13 mouse cellular contexts compared by ENCODE assay signal in the genomic region with DNA sequence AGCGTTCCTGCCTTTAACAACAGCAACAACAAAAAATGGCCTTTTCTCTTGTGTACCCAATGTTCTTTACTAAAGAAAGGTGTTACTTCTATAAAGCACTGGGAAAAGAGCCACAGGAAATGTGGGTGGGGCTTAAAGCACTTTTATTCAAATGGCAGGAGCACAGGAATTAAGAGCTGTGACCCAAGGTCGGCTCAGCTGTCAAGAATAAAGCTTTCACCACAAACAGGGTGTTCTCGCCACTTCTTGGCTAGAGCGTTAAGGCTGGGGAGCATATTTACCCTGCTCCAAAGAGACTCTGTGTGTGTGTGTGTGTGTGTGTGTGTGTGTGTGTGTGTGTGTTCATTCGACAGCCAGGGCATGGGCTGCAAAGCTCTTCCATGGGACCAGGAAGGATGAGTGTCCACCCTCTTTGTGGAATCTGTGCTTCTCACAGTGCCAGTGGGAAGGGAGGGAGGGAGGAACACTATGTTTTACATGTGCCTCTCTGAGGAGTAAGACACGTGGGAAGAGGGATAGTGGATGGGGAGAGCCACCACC.
A peak's percentile ranks its signal among the peaks of the same experiment; 100 is the strongest.
DNase-seq lines count a peak whose midpoint lies in the region; ATAC-seq and TF ChIP-seq lines count a peak whose summit lies in the region.
"Had no signal": no experiment of that assay in that cellular context is flagged by ENCODE, and none has a peak within 500 bp of the region (broad histone marks: within the 10 kb centered on the region; RNA-seq: fewer than 3 reads in every experiment).

No protein-coding gene starts in this region.

- no peak overlapping the region for H3K9ac ChIP-seq in heart, adult 2 months (ENCODE audit: low read depth, low read length)
- H3K9ac ChIP-seq in forebrain, embryonic 15.5 days (replicated peaks), result no peak overlapping the region
- H3K9ac ChIP-seq in lung, postnatal 0 days (replicated peaks; ENCODE audit: low read depth), result no peak overlapping the region
- H3K9ac ChIP-seq: embryonic facial prominence, embryonic 15.5 days had no signal

- TF ChIP-seq CTCF in heart, adult 2 months (IDR thresholded peaks at IDR 0.05), result no peak
- TF ChIP-seq CTCF in layer of hippocampus, adult 2 months (conservative IDR thresholded peaks at IDR 0.05), result no peak
- TF ChIP-seq CTCF in lung, postnatal 0 days (IDR thresholded peaks at IDR 0.05), result no peak

- H3K36me3 ChIP-seq in heart, adult 2 months (ENCODE audit: control insufficient read depth, insufficient read depth, low read length), result no peaks in the 10 kb centered on the region; the same call in none of the 2 replicates
- no peaks in the 10 kb centered on the region for H3K36me3 ChIP-seq in forebrain, embryonic 15.5 days
- H3K36me3 ChIP-seq in lung, postnatal 0 days (ENCODE audit: insufficient read depth, low read length), result no peaks in the 10 kb centered on the region

- no peak overlapping the region for H3K4me3 ChIP-seq in heart, adult 2 months
- H3K4me3 ChIP-seq in layer of hippocampus, adult 2 months, result no peak overlapping the region
- no peak overlapping the region for H3K4me3 ChIP-seq in forebrain, embryonic 15.5 days
- no peak overlapping the region for H3K4me3 ChIP-seq in lung, postnatal 0 days (ENCODE audit: low read depth, low read length)
- H3K4me3 ChIP-seq: embryonic facial prominence, embryonic 15.5 days had no signal

- H3K4me1 ChIP-seq in heart, adult 2 months (ENCODE audit: control insufficient read depth, insufficient read depth, low read length), result peaks cover 15% of the 10 kb centered on the region
- H3K4me1 ChIP-seq in forebrain, embryonic 15.5 days, result peaks cover 60% of the 10 kb centered on the region
- peaks cover 3% of the 10 kb centered on the region; the same call in 1 of the 2 replicates for H3K4me1 ChIP-seq in lung, postnatal 0 days (ENCODE audit: insufficient read depth, low read depth, low read length)

- H3K9me3 ChIP-seq in forebrain, embryonic 15.5 days, result no peaks in the 10 kb centered on the region
- no peaks in the 10 kb centered on the region for H3K9me3 ChIP-seq in lung, postnatal 0 days (ENCODE audit: low read length)
- H3K9me3 ChIP-seq: embryonic facial prominence, embryonic 15.5 days had no signal

- DNase-seq in heart, adult 11 months, result peak; percentile 92
- no peak for DNase-seq in heart, adult 2 months
- DNase-seq in layer of hippocampus, adult 2 months (ENCODE audit: low spot score in 2 of 2), result no peak
- no peak for DNase-seq in layer of hippocampus, adult 11-12 months (ENCODE audit: low spot score)
- DNase-seq in lung, postnatal 0 days (ENCODE audit: low spot score), result peak; percentile 52
- DNase-seq in left cerebral cortex, adult 8-10 months (ENCODE audit: low spot score in 2 of 2), result no peak
- DNase-seq in left cerebral cortex, postnatal 10 days (ENCODE audit: extremely low spot score in 1 of 2, low spot score in 2 of 2), result no peak
- DNase-seq: cerebellum, adult 8-10 months; gastrocnemius, postnatal 14 days; left cerebral cortex, postnatal 4 days; thymus, adult 18-20 months had no signal

- ATAC-seq in forebrain, embryonic 15.5 days (replicated peaks), result peak; percentile 39; the same call in 1 of the 2 replicates
- ATAC-seq in lung, postnatal 0 days, result peak; percentile 66

- TF ChIP-seq POLR2A in heart, adult 2 months (IDR thresholded peaks at IDR 0.05; ENCODE audit: insufficient read depth, low read depth, low read length), result no peak

- H3K27ac ChIP-seq in heart, adult 2 months, result no peak overlapping the region; the same call in 1 of the 2 replicates
- peak overlapping the region; percentile 4; the same call in 1 of the 2 replicates for H3K27ac ChIP-seq in layer of hippocampus, adult 2 months
- H3K27ac ChIP-seq in forebrain, embryonic 15.5 days (replicated peaks), result no peak overlapping the region
- peak overlapping the region; percentile 5; the same call in 1 of the 2 replicates for H3K27ac ChIP-seq in lung, postnatal 0 days (ENCODE audit: low read length)
- H3K27ac ChIP-seq: embryonic facial prominence, embryonic 15.5 days had no signal

- 16% methylated on average over 6 of the region's 6 CpGs for WGBS in heart, adult 2 months
- WGBS in forebrain, embryonic 15.5 days, result 16% methylated on average over 6 of the region's 6 CpGs
- WGBS in lung, postnatal 0 days, result 21% methylated on average over 6 of the region's 6 CpGs

- intact Hi-C loops in heart, adult 2 months (cut with DNase I), result no loop called here
- intact Hi-C loops in left cerebral cortex, postnatal 10 days (cut with DNase I), result no loop called here

- no peak overlapping the region for H3K4me2 ChIP-seq in forebrain, embryonic 15.5 days (replicated peaks)
- no peak overlapping the region for H3K4me2 ChIP-seq in lung, postnatal 0 days (replicated peaks; ENCODE audit: low read depth, low read length)
- H3K4me2 ChIP-seq: embryonic facial prominence, embryonic 15.5 days had no signal

- H3K27me3 ChIP-seq in heart, adult 2 months (ENCODE audit: control insufficient read depth, insufficient read depth, low read length), result no peaks in the 10 kb centered on the region
- H3K27me3 ChIP-seq in forebrain, embryonic 15.5 days, result no peaks in the 10 kb centered on the region
- H3K27me3 ChIP-seq in lung, postnatal 0 days (replicated peaks; ENCODE audit: insufficient read depth, low read length), result no peaks in the 10 kb centered on the region
- H3K27me3 ChIP-seq: embryonic facial prominence, embryonic 15.5 days had no signal

- no peaks in the 10 kb centered on the region; the same call in 1 of the 2 replicates for H3K79me2 ChIP-seq in heart, adult 2 months (replicated peaks; ENCODE audit: control insufficient read depth, insufficient read depth, low read length)

- TF ChIP-seq EP300 in heart, adult 2 months (IDR thresholded peaks at IDR 0.05; ENCODE audit: insufficient read depth, low read depth, low read length), result no peak
- no peak for TF ChIP-seq EP300 in lung, postnatal 0 days (IDR thresholded peaks at IDR 0.05)

Comparison
In these comparisons a context has a peak if more than half of its experiments do, and no peak if none do; other contexts are left out.
1. DNase-seq: peak in heart, adult 11 months (single experiment) and lung, postnatal 0 days (single experiment); none in heart, adult 2 months (0 of 2), layer of hippocampus, adult 2 months (0 of 2), layer of hippocampus, adult 11-12 months (single experiment), left cerebral cortex, adult 8-10 months (0 of 2) and left cerebral cortex, postnatal 10 days (0 of 2).
2. H3K27ac ChIP-seq: peak in layer of hippocampus, adult 2 months (single experiment) and lung, postnatal 0 days (single experiment); none in heart, adult 2 months (single experiment) and forebrain, embryonic 15.5 days (single experiment).